Mouse (Mus musculus): ENCODE results near the gene Inpp5a. TPM values are rescaled to one million over a fixed set of nuclear protein-coding genes. Genes with fewer than 3 reads are reported as not detected.

Gene Inpp5a
- total RNA-seq, 1 experiment: 11.5 TPM

- Histone ChIP-seq H3K4me1 (ENCODE audit: control insufficient read depth in 2 of 2, insufficient read depth in 2 of 2, low read length in 2 of 2, poor library complexity in 1 of 2) (no peaks in the 10 kb centered on the region), H3K36me3 (ENCODE audit: control insufficient read depth, insufficient read depth, low read length, poor library complexity, severe bottlenecking) (no peaks in the 10 kb centered on the region), H3K4me3 (ENCODE audit: insufficient read depth in 1 of 2, low read depth in 1 of 2, low read length in 2 of 2, poor library complexity in 1 of 2, severe bottlenecking in 1 of 2) (no peak overlapping the region), H3K9me3 (ENCODE audit: control insufficient read depth, insufficient read depth, low read depth, low read length) (no peaks in the 10 kb centered on the region), H3K27ac (ENCODE audit: insufficient read depth, low read depth, low read length, poor library complexity, severe bottlenecking) (no peak overlapping the region), H3K9ac (ENCODE audit: insufficient read depth, low read depth, low read length, poor library complexity, severe bottlenecking) (no peak overlapping the region)
- TF ChIP-seq CHD2 (IDR thresholded peaks at IDR 0.05; ENCODE audit: low read depth, low read length) (no peak), ZC3H11A (IDR thresholded peaks at IDR 0.05; ENCODE audit: borderline replicate concordance, low read depth, low read length) (no peak), ZNF384 (IDR thresholded peaks at IDR 0.05; ENCODE audit: low read depth, low read length) (no peak), MAFK (IDR thresholded peaks at IDR 0.05; ENCODE audit: insufficient read depth, low read depth, low read length) (no peak), HCFC1 (IDR thresholded peaks at IDR 0.05; ENCODE audit: borderline replicate concordance, insufficient read depth, low read length) (no peak)
- DNase-seq (ENCODE audit: low read depth, low spot score): no peak
- in situ Hi-C loops (cut with MboI; ENCODE audit: low sequenced_read_pairs in 2 of 2, unreplicated experiment in 2 of 2): no loop called here
Observed at GRCm38 (mm10) chr7:139381877-139382276, 7.0 kb upstream of the Inpp5a start.

GRCm38 (mm10) chr7:139382796-139383195 lies 6.1 kb upstream of the Inpp5a start:
- in situ Hi-C loops (cut with MboI; ENCODE audit: low sequenced_read_pairs in 2 of 2, unreplicated experiment in 2 of 2): no loop called here
- TF ChIP-seq CHD2 (IDR thresholded peaks at IDR 0.05; ENCODE audit: low read depth, low read length) (no peak), HCFC1 (IDR thresholded peaks at IDR 0.05; ENCODE audit: borderline replicate concordance, insufficient read depth, low read length) (no peak), ZNF384 (IDR thresholded peaks at IDR 0.05; ENCODE audit: low read depth, low read length) (no peak), ZC3H11A (IDR thresholded peaks at IDR 0.05; ENCODE audit: borderline replicate concordance, low read depth, low read length) (no peak), MAFK (IDR thresholded peaks at IDR 0.05; ENCODE audit: insufficient read depth, low read depth, low read length) (no peak)

GRCm38 (mm10) chr7:139384500-139384899 lies 4.4 kb upstream of the Inpp5a start:
- Histone ChIP-seq H3K4me1 (ENCODE audit: control insufficient read depth in 2 of 2, insufficient read depth in 2 of 2, low read length in 2 of 2, poor library complexity in 1 of 2) (no peaks in the 10 kb centered on the region), H3K4me3 (ENCODE audit: insufficient read depth in 1 of 2, low read depth in 1 of 2, low read length in 2 of 2, poor library complexity in 1 of 2, severe bottlenecking in 1 of 2) (no peak overlapping the region), H3K36me3 (ENCODE audit: control insufficient read depth, insufficient read depth, low read length, poor library complexity, severe bottlenecking) (no peaks in the 10 kb centered on the region), H3K27ac (ENCODE audit: insufficient read depth, low read depth, low read length, poor library complexity, severe bottlenecking) (no peak overlapping the region), H3K9me3 (ENCODE audit: control insufficient read depth, insufficient read depth, low read depth, low read length) (no peaks in the 10 kb centered on the region), H3K9ac (ENCODE audit: insufficient read depth, low read depth, low read length, poor library complexity, severe bottlenecking) (no peak overlapping the region)
- DNase-seq (ENCODE audit: low read depth, low spot score): no peak
- TF ChIP-seq MAFK (IDR thresholded peaks at IDR 0.05; ENCODE audit: insufficient read depth, low read depth, low read length) (no peak), HCFC1 (IDR thresholded peaks at IDR 0.05; ENCODE audit: borderline replicate concordance, insufficient read depth, low read length) (no peak), ZC3H11A (IDR thresholded peaks at IDR 0.05; ENCODE audit: borderline replicate concordance, low read depth, low read length) (no peak), ZNF384 (IDR thresholded peaks at IDR 0.05; ENCODE audit: low read depth, low read length) (no peak), CHD2 (IDR thresholded peaks at IDR 0.05; ENCODE audit: low read depth, low read length) (no peak)
- in situ Hi-C loops (cut with MboI; ENCODE audit: low sequenced_read_pairs in 2 of 2, unreplicated experiment in 2 of 2): no loop called here

More at GRCm38 (mm10) chr7:139382796-139383195, 6.1 kb upstream of the Inpp5a start:
- Histone ChIP-seq H3K9me3 (ENCODE audit: control insufficient read depth, insufficient read depth, low read depth, low read length) (no peaks in the 10 kb centered on the region), H3K36me3 (ENCODE audit: control insufficient read depth, insufficient read depth, low read length, poor library complexity, severe bottlenecking) (no peaks in the 10 kb centered on the region), H3K27ac (ENCODE audit: insufficient read depth, low read depth, low read length, poor library complexity, severe bottlenecking) (no peak overlapping the region), H3K4me1 (ENCODE audit: control insufficient read depth in 2 of 2, insufficient read depth in 2 of 2, low read length in 2 of 2, poor library complexity in 1 of 2) (no peaks in the 10 kb centered on the region), H3K9ac (ENCODE audit: insufficient read depth, low read depth, low read length, poor library complexity, severe bottlenecking) (no peak overlapping the region), H3K4me3 (ENCODE audit: insufficient read depth in 1 of 2, low read depth in 1 of 2, low read length in 2 of 2, poor library complexity in 1 of 2, severe bottlenecking in 1 of 2) (no peak overlapping the region)
- DNase-seq (ENCODE audit: low read depth, low spot score): no peak

- TF ChIP-seq ZC3H11A (IDR thresholded peaks at IDR 0.05; ENCODE audit: borderline replicate concordance, low read depth, low read length): no peak
- no peak for TF ChIP-seq HCFC1 (IDR thresholded peaks at IDR 0.05; ENCODE audit: borderline replicate concordance, insufficient read depth, low read length)
- no peak for TF ChIP-seq MAFK (IDR thresholded peaks at IDR 0.05; ENCODE audit: insufficient read depth, low read depth, low read length)
- TF ChIP-seq ZNF384 (IDR thresholded peaks at IDR 0.05; ENCODE audit: low read depth, low read length): no peak
- TF ChIP-seq CHD2 (IDR thresholded peaks at IDR 0.05; ENCODE audit: low read depth, low read length): no peak
- no peak overlapping the region for H3K27ac ChIP-seq (ENCODE audit: insufficient read depth, low read depth, low read length, poor library complexity, severe bottlenecking)
- in situ Hi-C loops (cut with MboI; ENCODE audit: low sequenced_read_pairs in 2 of 2, unreplicated experiment in 2 of 2): no loop called here
Observed at GRCm38 (mm10) chr7:139384916-139385530, 3.9 kb upstream of the Inpp5a start.

More at GRCm38 (mm10) chr7:139384916-139385530, 3.9 kb upstream of the Inpp5a start:
- Histone ChIP-seq H3K9ac (ENCODE audit: insufficient read depth, low read depth, low read length, poor library complexity, severe bottlenecking) (no peak overlapping the region), H3K36me3 (ENCODE audit: control insufficient read depth, insufficient read depth, low read length, poor library complexity, severe bottlenecking) (no peaks in the 10 kb centered on the region), H3K9me3 (ENCODE audit: control insufficient read depth, insufficient read depth, low read depth, low read length) (no peaks in the 10 kb centered on the region), H3K4me1 (ENCODE audit: control insufficient read depth in 2 of 2, insufficient read depth in 2 of 2, low read length in 2 of 2, poor library complexity in 1 of 2) (no peaks in the 10 kb centered on the region), H3K4me3 (ENCODE audit: insufficient read depth in 1 of 2, low read depth in 1 of 2, low read length in 2 of 2, poor library complexity in 1 of 2, severe bottlenecking in 1 of 2) (no peak overlapping the region)
- DNase-seq (ENCODE audit: low read depth, low spot score): no peak

All from ES-E14 (cell line).